Mouse (Mus musculus) brain, embryonic 14.5 days (tissue): ENCODE measurements around the gene Rfc5. TPM values are rescaled to one million over a fixed set of nuclear protein-coding genes. Genes with fewer than 3 reads are reported as not detected.
"Not testable (repeated sequence)": the region's sequence is repeated elsewhere in the genome, so short reads cannot be mapped to it uniquely, and the experiment has no call there.

Source experiments
- DNase-seq: peaks from one replicate; pipeline ENCODE4 v3.0.0-alpha.2; 2011; ENCODE audit warnings: low read depth
- CTCF ChIP-seq: fragments of 200-500 bp; IDR thresholded peaks from 2 replicates; pipeline ENCODE4 v1.5.1; 2012; ENCODE audit warnings: inconsistent platforms, mild to moderate bottlenecking, moderate library complexity, borderline replicate concordance; ENCODE audit not compliant: insufficient read depth, insufficient read length; ENCODE audit errors: extremely low read depth
- POLR2A ChIP-seq: fragments of 200-500 bp; IDR thresholded peaks from 2 replicates; pipeline ENCODE4 v1.6.1; 2012; ENCODE audit warnings: mild to moderate bottlenecking, inconsistent platforms, borderline replicate concordance; ENCODE audit not compliant: poor library complexity, insufficient read depth, insufficient read length, severe bottlenecking; ENCODE audit errors: extremely low read depth
- polyA plus RNA-seq: library from polyadenylated mRNA; depleted of rRNA; stranded (reverse); fragments of >200 nt; gene quantifications from 2 replicates; pipeline ENCODE4 v1.2.3, GENCODE M21; 2012; rRNA removed

Rfc5 gene
- polyA plus RNA-seq, result 20.6 and 42.0 TPM in 2 replicates

- TF ChIP-seq POLR2A (peak; percentile 82), CTCF (no peak)
- DNase-seq, result peak; percentile 98
Measured at GRCm38 (mm10) chr5:117388877-117389276, at the start of gene Rfc5. TSS of gene Rfc5 (minus strand) at chr5:117389047.

- not testable (repeated sequence) for DNase-seq
Measured at GRCm38 (mm10) chr5:117433501-117433900, 44.7 kb upstream of the Rfc5 start.

GRCm38 (mm10) chr5:117417442-117417841 is 28.6 kb upstream of the Rfc5 start:
- no peak for DNase-seq
- TF ChIP-seq CTCF, result no peak
- no peak for TF ChIP-seq POLR2A

GRCm38 (mm10) chr5:117415011-117415912 is 26.4 kb upstream of the Rfc5 start:
- DNase-seq, result peak; percentile 35
- no peak for TF ChIP-seq POLR2A
- no peak for TF ChIP-seq CTCF

- peak; percentile 59 for DNase-seq
- TF ChIP-seq CTCF, result no peak
- TF ChIP-seq POLR2A, result no peak
Measured at GRCm38 (mm10) chr5:117414611-117415010, 25.8 kb upstream of the Rfc5 start.

GRCm38 (mm10) chr5:117413507-117414501 is 25.0 kb upstream of the Rfc5 start, which contains the start of gene Ksr2:
TSS of gene Ksr2 (plus strand) at chr5:117414000.
- TF ChIP-seq POLR2A (peak; percentile 59), CTCF (0 out of 2 replicates have a peak, but pooled peaks have one; percentile 0)

GRCm38 (mm10) chr5:117409369-117409768 is 20.5 kb upstream of the Rfc5 start:
- TF ChIP-seq CTCF, result no peak
- no peak for TF ChIP-seq POLR2A
- no peak for DNase-seq

More at GRCm38 (mm10) chr5:117413507-117414501, 25.0 kb upstream of the Rfc5 start, which contains the start of gene Ksr2:
- peak; percentile 92 for DNase-seq

GRCm38 (mm10) chr5:117408216-117408615 is 19.4 kb upstream of the Rfc5 start:
- TF ChIP-seq POLR2A (no peak), CTCF (peak; percentile 43; the same call in 1 of the 2 replicates)
- peak; percentile 17 for DNase-seq

- not testable (repeated sequence) for DNase-seq
Measured at GRCm38 (mm10) chr5:117404671-117405070, 15.8 kb upstream of the Rfc5 start.

- DNase-seq, result no peak
- no peak for TF ChIP-seq POLR2A
- TF ChIP-seq CTCF, result no peak
Measured at GRCm38 (mm10) chr5:117403609-117404008, 14.8 kb upstream of the Rfc5 start.

GRCm38 (mm10) chr5:117399281-117399680 is 10.4 kb upstream of the Rfc5 start:
- TF ChIP-seq POLR2A, result no peak
- TF ChIP-seq CTCF, result no peak

More at GRCm38 (mm10) chr5:117399281-117399680, 10.4 kb upstream of the Rfc5 start:
- DNase-seq, result no peak
